Mouse (Mus musculus): ENCODE data around the gene Nr5a1. TPM values are rescaled to one million over a fixed set of nuclear protein-coding genes. Genes with fewer than 3 reads are reported as not detected.

The Nr5a1 gene
- polyA plus RNA-seq, 1 experiment, result 15.1 TPM

GRCm38 (mm10) chr2:38713596-38713995, 746 bp downstream of the Nr5a1 start:
- no peak for TF ChIP-seq CTCF (IDR thresholded peaks at IDR 0.05; ENCODE audit: extremely low read depth, insufficient read depth, insufficient read length, insufficient replicate concordance)
- H3K27ac ChIP-seq (ENCODE audit: insufficient read depth, low read length), result peak overlapping the region; percentile 14; the same call in 1 of the 2 replicates
- peak overlapping the region; percentile 13; the same call in 1 of the 2 replicates for H3K4me3 ChIP-seq (ENCODE audit: extremely low read depth, insufficient read depth, insufficient read length)
- H3K27me3 ChIP-seq (ENCODE audit: control insufficient read depth, insufficient read depth, low read length), result peaks cover 18% of the 10 kb centered on the region
- no peak for DNase-seq (ENCODE audit: low read depth in 1 of 2, low spot score in 2 of 2)
- 72% methylated on average over 3 of the region's 3 CpGs for WGBS
- H3K36me3 ChIP-seq (ENCODE audit: control insufficient read depth, insufficient read depth, low read length), result no peaks in the 10 kb centered on the region
- no peaks in the 10 kb centered on the region for H3K4me1 ChIP-seq (ENCODE audit: control insufficient read depth, insufficient read depth, insufficient read length)

DNA sequence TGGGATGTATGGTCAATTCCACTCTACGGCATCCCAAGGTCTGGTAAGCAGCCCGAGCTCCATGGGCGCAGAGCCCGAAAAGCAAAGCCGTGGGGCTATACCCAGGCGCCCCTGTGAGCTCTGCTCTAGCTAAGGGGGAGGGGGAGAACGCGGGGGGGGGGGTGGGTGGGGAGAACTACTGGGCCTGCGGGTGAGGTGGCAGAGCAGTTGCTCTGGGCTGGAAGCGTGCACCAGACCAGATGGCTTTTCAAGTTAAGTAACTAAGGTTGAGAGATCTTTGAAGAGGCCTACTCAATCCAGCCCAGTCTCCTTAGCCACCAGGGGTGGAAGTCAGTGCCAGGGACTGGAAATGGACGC, 1.6 kb downstream of the Nr5a1 start:
- Histone ChIP-seq H3K4me1 (ENCODE audit: control insufficient read depth, insufficient read depth, insufficient read length) (no peaks in the 10 kb centered on the region), H3K4me3 (ENCODE audit: extremely low read depth, insufficient read depth, insufficient read length) (no peak overlapping the region), H3K27ac (ENCODE audit: insufficient read depth, low read length) (no peak overlapping the region), H3K36me3 (ENCODE audit: control insufficient read depth, insufficient read depth, low read length) (no peaks in the 10 kb centered on the region), H3K27me3 (ENCODE audit: control insufficient read depth, insufficient read depth, low read length) (peaks cover 21% of the 10 kb centered on the region)
- TF ChIP-seq POLR2A (IDR thresholded peaks at IDR 0.05; ENCODE audit: low read depth, low read length) (no peak), CTCF (IDR thresholded peaks at IDR 0.05; ENCODE audit: extremely low read depth, insufficient read depth, insufficient read length, insufficient replicate concordance) (no peak)
- WGBS, result 48% methylated on average over 11 of the region's 11 CpGs
- no peak for DNase-seq (ENCODE audit: low read depth in 1 of 2, low spot score in 2 of 2)

DNA sequence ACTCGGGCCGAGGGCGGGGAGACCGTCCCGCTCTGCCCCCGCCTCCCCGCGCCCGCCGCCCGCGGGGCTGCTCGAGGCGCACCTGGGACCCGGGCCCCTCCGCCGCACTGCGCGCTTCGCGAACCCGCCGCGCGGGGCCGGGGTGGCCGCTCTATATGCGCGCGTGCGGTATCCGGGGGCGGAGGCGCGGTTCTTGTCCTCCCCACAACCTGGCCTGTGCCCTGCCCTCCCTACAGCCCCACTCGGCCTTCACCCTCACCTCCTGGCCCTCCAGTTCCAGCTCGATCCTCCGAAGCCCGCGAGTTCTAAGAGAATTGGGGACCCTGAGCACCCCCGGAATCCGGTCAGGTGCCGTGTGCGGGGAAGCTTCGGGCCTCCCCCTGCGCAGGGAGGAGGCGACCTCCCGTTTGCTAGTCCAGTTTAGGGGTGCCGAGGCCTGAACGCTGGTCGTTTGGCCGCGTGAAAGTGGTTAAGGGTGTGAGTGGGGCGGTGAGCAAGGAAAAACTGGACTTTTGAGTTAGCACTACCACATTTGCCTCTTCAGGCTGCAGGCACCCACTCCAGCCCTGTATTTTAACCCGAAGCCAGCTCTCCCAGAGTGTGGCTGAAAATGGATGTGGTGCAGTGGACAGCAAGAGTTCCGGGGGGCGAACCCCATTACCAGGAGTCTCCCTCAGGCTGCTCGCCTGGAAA, 2.1 kb downstream of the Nr5a1 start:
- WGBS, result 12% methylated on average over 53 of the region's 58 CpGs
- peaks cover 21% of the 10 kb centered on the region for H3K27me3 ChIP-seq (ENCODE audit: control insufficient read depth, insufficient read depth, low read length)
- peak overlapping the region; percentile 7; the same call in 1 of the 2 replicates for H3K4me3 ChIP-seq (ENCODE audit: extremely low read depth, insufficient read depth, insufficient read length)
- H3K4me1 ChIP-seq (ENCODE audit: control insufficient read depth, insufficient read depth, insufficient read length), result no peaks in the 10 kb centered on the region
- DNase-seq (ENCODE audit: low read depth in 1 of 2, low spot score in 2 of 2), result no peak
- H3K36me3 ChIP-seq (ENCODE audit: control insufficient read depth, insufficient read depth, low read length), result no peaks in the 10 kb centered on the region
- no peak overlapping the region for H3K27ac ChIP-seq (ENCODE audit: insufficient read depth, low read length)
- no peak for TF ChIP-seq CTCF (IDR thresholded peaks at IDR 0.05; ENCODE audit: extremely low read depth, insufficient read depth, insufficient read length, insufficient replicate concordance)
- TF ChIP-seq POLR2A (IDR thresholded peaks at IDR 0.05; ENCODE audit: low read depth, low read length), result no peak

- H3K27ac ChIP-seq (ENCODE audit: insufficient read depth, low read length), result no peak overlapping the region; the same call in 1 of the 2 replicates
- H3K4me1 ChIP-seq (ENCODE audit: control insufficient read depth, insufficient read depth, insufficient read length), result no peaks in the 10 kb centered on the region
- H3K27me3 ChIP-seq (ENCODE audit: control insufficient read depth, insufficient read depth, low read length), result peaks cover 21% of the 10 kb centered on the region
- H3K4me3 ChIP-seq (ENCODE audit: extremely low read depth, insufficient read depth, insufficient read length), result peak overlapping the region; percentile 11
- TF ChIP-seq POLR2A (IDR thresholded peaks at IDR 0.05; ENCODE audit: low read depth, low read length) (no peak), CTCF (IDR thresholded peaks at IDR 0.05; ENCODE audit: extremely low read depth, insufficient read depth, insufficient read length, insufficient replicate concordance) (no peak)
- H3K36me3 ChIP-seq (ENCODE audit: control insufficient read depth, insufficient read depth, low read length), result no peaks in the 10 kb centered on the region
- DNase-seq (ENCODE audit: low read depth in 1 of 2, low spot score in 2 of 2), result no peak
- 5% methylated on average over 39 of the region's 40 CpGs for WGBS
Observed at GRCm38 (mm10) chr2:38711421-38711861, 2.9 kb downstream of the Nr5a1 start.

- H3K27ac ChIP-seq (ENCODE audit: insufficient read depth, low read length), result no peak overlapping the region
- H3K36me3 ChIP-seq (ENCODE audit: control insufficient read depth, insufficient read depth, low read length), result no peaks in the 10 kb centered on the region
- H3K4me3 ChIP-seq (ENCODE audit: extremely low read depth, insufficient read depth, insufficient read length), result no peak overlapping the region; the same call in 1 of the 2 replicates
- H3K4me1 ChIP-seq (ENCODE audit: control insufficient read depth, insufficient read depth, insufficient read length), result no peaks in the 10 kb centered on the region
- H3K27me3 ChIP-seq (ENCODE audit: control insufficient read depth, insufficient read depth, low read length), result peaks cover 21% of the 10 kb centered on the region
- DNase-seq (ENCODE audit: low read depth in 1 of 2, low spot score in 2 of 2), result no peak
- WGBS, result 6% methylated on average over 75 of the region's 75 CpGs
- TF ChIP-seq CTCF (IDR thresholded peaks at IDR 0.05; ENCODE audit: extremely low read depth, insufficient read depth, insufficient read length, insufficient replicate concordance) (no peak), POLR2A (IDR thresholded peaks at IDR 0.05; ENCODE audit: low read depth, low read length) (no peak)
Observed at GRCm38 (mm10) chr2:38710304-38711241, 3.8 kb downstream of the Nr5a1 start.

GRCm38 (mm10) chr2:38708907-38709688, 5.2 kb downstream of the Nr5a1 start:
- no peak for TF ChIP-seq POLR2A (IDR thresholded peaks at IDR 0.05; ENCODE audit: low read depth, low read length)
- TF ChIP-seq CTCF (IDR thresholded peaks at IDR 0.05; ENCODE audit: extremely low read depth, insufficient read depth, insufficient read length, insufficient replicate concordance), result no peak
- H3K27ac ChIP-seq (ENCODE audit: insufficient read depth, low read length), result no peak overlapping the region
- peaks cover 21% of the 10 kb centered on the region for H3K27me3 ChIP-seq (ENCODE audit: control insufficient read depth, insufficient read depth, low read length)
- H3K4me3 ChIP-seq (ENCODE audit: extremely low read depth, insufficient read depth, insufficient read length), result no peak overlapping the region
- H3K4me1 ChIP-seq (ENCODE audit: control insufficient read depth, insufficient read depth, insufficient read length), result no peaks in the 10 kb centered on the region
- no peaks in the 10 kb centered on the region for H3K36me3 ChIP-seq (ENCODE audit: control insufficient read depth, insufficient read depth, low read length)
- DNase-seq (ENCODE audit: low read depth in 1 of 2, low spot score in 2 of 2), result no peak
- WGBS, result 33% methylated on average over 12 of the region's 12 CpGs
